Mouse (Mus musculus) large intestine, adult 2 months (tissue): ENCODE results near the gene Clcf1. TPM values are rescaled to one million over a fixed set of nuclear protein-coding genes. Genes with fewer than 3 reads are reported as not detected.
A peak's percentile ranks its signal among the peaks of the same experiment; 100 is the strongest.

Experiments
- DNase-seq: peaks from one replicate; pipeline ENCODE4 v3.0.0-alpha.2; 2012; ENCODE audit warnings: low read depth, low spot score
- WGBS: fragments of 180-500 bp; shearing (Covaris S2); methylation state at CpG from one replicate; pipeline ENCODE4 v1.1.7; 2018; 5-methylcytosine and 5-hydroxymethylcytosine counted together
- polyA plus RNA-seq: library from polyadenylated mRNA; depleted of rRNA; stranded (reverse); fragments of >200 nt; gene quantifications from 2 replicates; pipeline ENCODE4 v1.2.3, GENCODE M21; 2012; rRNA removed

Gene Clcf1
- 7.4 and 8.4 TPM in 2 replicates for polyA plus RNA-seq

GRCm38 (mm10) chr19:4214071-4214770, at the start of gene Clcf1, which contains the start of gene AC109138.7:
Clcf1 (plus strand) TSS chr19:4214238.
AC109138.7 (plus strand) TSS chr19:4214357.
- WGBS = 1% methylated on average over 47 of the region's 49 CpGs
- DNase-seq = no peak

- WGBS = 91% methylated on average over 2 of the region's 2 CpGs
- no peak for DNase-seq
These were observed 49.3 kb upstream of the Clcf1 start for GRCm38 (mm10) chr19:4164721-4165120.

DNA sequence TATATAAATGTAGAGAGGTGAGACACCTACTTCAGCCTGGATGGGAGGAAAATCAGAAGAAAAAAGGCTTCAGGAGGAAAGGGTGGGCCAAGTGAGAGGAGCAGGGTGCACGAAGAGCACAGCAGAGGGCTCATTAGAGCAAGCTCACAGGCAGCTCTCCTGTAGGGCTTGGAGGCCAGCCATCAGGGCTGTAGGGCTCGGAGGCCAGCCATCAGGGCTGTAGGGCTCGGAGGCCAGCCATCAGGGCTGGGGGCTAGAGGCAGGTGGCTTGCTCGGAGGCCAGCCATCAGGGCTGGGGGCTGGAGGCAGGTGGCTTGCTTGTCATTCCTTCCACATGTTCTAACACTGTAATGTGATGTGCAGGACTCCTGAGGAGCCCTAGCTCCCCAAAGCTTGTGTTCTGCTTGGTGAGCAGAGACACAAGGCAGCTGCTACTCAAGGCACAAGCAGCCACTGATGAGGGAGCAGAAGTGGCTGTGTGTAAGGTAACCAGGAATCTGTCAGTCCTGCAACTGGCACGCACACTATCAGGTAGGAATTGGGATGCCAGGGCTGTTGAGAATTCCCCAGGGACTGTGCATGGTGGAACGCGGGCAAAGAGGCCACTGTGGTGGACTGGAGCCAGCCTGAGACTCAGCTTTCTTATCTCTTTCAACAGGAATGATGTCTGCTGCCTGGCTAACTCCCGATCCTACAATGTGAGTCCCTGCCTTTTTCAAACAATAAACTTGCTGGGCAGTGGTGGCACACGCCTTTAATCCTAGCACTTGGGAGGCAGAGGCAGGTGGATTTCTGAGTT, 47.2 kb upstream of the Clcf1 start:
- no peak for DNase-seq
- WGBS = 62% methylated on average over 9 of the region's 9 CpGs

GRCm38 (mm10) chr19:4169378-4169784, 44.7 kb upstream of the Clcf1 start:
- WGBS = under 1% methylated on average over 43 of the region's 43 CpGs

DNA sequence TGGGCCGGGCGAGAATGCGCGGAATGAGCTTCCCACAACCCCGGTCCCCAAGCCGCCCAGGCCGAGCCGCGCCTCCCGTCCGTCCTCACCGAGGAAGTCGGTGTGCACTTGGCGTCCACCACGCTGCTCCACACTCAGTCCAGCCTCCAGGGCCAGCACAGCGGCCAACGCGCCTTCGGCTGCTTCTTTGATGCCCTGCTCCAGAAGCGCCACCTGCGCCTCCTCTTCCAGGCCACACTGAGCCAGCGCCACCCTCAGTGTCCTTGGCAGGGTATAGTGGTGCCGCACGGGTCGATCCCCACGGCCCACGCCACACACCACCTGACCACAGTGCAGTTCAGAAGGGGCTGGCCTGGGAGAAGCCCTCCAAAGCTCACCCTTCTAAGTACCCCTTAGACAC, 44.2 kb upstream of the Clcf1 start:
- WGBS = 4% methylated on average over 27 of the region's 27 CpGs
- DNase-seq = no peak

More at GRCm38 (mm10) chr19:4169378-4169784, 44.7 kb upstream of the Clcf1 start:
- DNase-seq = peak; percentile 78

DNA sequence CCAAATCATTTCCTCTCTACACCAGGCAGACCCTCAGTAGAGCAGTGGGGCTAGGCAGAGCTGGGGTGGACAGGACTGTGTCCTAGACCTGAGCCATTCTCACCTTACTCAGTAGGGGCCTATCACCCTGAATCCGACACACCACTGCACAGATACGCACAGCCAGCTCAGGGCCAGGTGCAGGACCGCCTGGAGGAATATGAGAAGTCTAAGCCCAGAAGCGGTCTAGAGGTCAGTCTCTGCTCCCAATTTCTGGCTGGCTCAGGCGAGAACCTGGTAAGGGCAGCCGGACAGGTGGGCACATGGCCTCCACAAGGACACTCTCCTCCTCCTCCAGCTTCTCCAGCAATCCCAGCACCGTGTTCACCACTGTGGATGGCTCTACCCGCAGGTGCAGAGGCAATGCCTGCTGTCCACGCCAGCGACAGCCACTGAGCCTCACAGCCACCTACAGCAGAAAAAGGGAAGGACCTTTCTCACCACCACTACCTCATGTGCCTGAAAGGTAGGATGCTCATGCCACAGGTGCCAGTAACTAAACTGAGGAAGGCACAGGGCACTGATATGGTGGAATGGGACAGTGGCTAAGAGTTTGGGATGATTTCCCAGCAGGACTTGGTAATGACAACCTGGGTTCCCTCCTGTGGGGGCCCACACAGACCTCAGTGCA, 43.2 kb upstream of the Clcf1 start:
- 93% methylated on average over 10 of the region's 10 CpGs for WGBS
- no peak for DNase-seq

DNA sequence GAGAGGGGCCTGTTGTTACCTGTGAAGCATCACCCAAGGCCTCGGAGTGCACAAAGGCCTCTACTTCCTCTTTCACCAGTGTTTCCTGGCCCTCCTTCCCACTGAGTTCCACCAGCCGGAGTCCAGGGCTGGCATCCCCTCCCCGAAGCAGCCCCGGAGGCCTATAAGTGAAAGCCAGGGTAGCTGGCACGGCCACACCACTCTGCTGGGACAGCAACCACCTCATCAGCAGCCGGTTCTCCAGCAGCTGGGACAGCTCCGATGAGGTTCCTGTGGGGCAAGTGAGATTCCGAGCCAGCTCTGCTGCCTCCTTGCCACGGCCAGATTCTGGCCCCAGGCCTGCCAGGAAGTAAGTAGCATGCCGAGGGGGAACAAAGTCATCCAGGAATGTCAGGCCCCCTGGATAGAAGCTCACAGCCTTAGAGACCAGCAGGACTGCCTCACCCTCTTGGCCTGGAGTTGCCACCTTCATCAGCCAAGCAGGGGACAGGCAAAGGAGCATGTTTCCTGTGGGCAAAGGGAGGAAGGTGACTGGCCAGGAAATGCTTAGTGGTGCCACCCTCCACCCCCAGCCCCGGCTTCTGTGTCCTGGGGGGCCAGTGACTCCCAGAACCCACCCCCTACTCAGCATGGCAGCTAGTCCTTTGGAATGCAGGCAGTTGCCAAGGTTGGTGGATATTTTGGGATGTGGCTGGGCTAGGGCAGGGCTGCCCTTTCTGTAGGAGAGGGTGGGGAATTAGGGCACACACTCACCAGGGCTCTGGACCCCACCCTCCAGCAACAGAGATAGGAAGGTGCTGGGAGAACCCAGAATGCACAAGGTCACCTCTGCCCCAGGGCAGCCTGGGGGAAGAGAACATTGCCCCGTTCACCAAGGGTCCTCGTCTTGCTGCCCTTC, 42.4 kb upstream of the Clcf1 start:
- no peak for DNase-seq
- WGBS = 72% methylated on average over 13 of the region's 13 CpGs

GRCm38 (mm10) chr19:4172925-4173324, 41.1 kb upstream of the Clcf1 start:
- DNase-seq = no peak
- 81% methylated on average over 11 of the region's 11 CpGs for WGBS

DNA sequence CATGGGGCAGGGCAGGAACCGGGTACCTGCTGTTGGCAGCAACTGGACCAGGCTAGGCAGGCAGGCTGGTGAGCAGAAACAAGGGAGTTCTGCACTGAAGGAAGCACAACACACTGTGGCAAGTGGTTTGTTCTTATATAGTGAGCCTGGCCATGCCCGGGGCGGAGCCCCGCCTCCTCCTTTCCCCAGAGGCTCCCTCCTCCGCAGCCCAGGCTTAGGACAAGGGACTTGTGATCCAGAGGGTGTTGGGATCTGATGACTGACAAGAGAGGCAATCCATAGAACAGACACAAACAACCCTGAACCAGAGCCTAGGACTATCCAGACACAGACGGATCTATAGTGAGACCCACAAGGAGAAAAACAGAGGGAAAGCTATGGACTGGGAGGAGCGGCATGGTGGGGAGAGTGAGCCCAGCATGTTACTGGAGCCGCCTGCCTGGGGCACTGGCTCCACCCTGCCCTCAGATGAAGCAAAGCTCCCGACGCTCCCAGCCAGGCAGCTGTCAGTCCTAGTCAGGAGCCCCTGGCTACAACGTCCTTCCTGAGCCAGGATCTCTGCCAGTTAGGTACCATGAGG, 38.6 kb upstream of the Clcf1 start, which contains the start of gene Carns1:
Gene Carns1 (minus strand): TSS at position 112 of the 580 bp plus-strand sequence.
- no peak for DNase-seq
- 8% methylated on average over 11 of the region's 11 CpGs for WGBS

DNA sequence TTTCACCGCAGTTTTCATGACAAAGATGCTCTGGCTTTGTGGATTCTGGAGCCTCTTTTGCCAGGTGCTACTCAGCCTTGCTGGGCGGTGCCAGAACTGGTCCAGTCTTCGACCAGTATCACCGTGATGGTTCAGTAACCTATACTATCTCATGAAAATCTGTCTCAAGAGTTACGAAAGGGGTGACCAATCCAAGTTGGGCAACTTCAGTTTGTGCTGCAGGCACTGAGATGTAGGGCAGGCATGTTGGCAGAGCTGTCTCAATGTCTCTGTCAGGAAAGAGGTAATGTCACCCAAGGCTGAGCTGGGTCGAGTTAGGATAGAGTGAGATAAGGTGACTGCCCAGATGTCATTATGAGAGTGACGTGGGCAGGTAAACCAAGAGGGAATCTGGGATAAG, 33.6 kb upstream of the Clcf1 start:
- no peak for DNase-seq
- WGBS = 86% methylated on average over 7 of the region's 7 CpGs

- DNase-seq = peak; percentile 64
- 24% methylated on average over 3 of the region's 3 CpGs for WGBS
These were observed 32.1 kb upstream of the Clcf1 start for GRCm38 (mm10) chr19:4181892-4182291.

DNA sequence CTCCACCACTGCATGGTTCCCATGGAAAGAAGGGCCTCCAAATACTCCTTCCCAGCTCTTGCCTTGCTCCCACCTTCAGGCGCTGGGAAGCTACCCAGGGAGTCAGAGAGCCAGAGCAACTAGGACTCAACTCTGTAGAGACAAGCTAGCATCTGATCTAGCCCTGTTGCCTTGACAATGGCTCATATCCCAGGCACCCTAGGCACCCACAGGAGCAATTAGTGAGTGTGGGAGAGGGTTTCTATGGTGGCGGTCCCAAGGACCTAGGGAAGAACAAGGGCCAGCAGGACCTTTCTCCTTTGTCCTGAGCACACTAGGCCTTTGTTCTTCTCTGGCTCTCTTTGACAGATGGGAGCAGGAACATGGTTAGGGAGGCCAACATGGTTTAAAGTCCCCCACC, 30.3 kb upstream of the Clcf1 start:
- 93% methylated on average over 2 of the region's 2 CpGs for WGBS
- no peak for DNase-seq

- 63% methylated on average over 15 of the region's 15 CpGs for WGBS
- DNase-seq = no peak
These were observed 28.8 kb upstream of the Clcf1 start for GRCm38 (mm10) chr19:4184976-4185975.

- no peak for DNase-seq
- 74% methylated on average over 3 of the region's 3 CpGs for WGBS
These were observed 26.7 kb upstream of the Clcf1 start for GRCm38 (mm10) chr19:4187303-4187702.

GRCm38 (mm10) chr19:4189051-4189620, 24.9 kb upstream of the Clcf1 start:
- WGBS = 90% methylated on average over 12 of the region's 12 CpGs
- no peak for DNase-seq

DNA sequence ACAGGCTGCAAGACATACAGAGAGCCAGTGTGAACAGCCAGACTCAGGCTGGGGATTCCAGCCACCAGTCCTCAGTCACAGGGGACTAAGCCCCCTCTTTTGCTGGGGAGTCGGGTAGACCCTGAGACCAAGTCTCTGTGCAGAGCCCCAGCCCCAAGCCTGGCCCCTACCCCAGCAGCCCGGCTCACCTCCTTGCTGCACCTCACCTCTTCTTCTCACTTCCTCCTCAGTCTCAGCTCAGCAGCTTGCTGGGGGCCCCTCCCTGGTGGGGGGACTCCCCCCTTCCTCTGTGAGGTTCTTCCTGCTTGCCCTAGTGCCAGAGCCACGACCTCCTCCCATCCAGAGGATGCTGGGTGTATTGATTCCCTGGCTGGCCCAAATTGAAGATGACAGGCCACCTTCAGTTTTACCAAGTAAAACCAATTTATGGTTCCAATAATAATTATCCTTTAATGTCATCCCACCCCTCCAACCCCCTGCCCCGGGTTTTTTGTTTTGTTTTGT, 23.2 kb upstream of the Clcf1 start, which contains the start of gene Tbc1d10c:
Gene Tbc1d10c (minus strand): TSS at position 454 of the 504 bp plus-strand sequence.
- no peak for DNase-seq
- WGBS = 38% methylated on average over 4 of the region's 4 CpGs
